Mouse (Mus musculus) hindbrain, postnatal 0 days (tissue): Measurements from ENCODE around the gene Pbxip1. TPM values are rescaled to one million over a fixed set of nuclear protein-coding genes. Genes with fewer than 3 reads are reported as not detected.
A peak's percentile ranks its signal among the peaks of the same experiment; 100 is the strongest.

Experiments
- ATAC-seq: fragments of 200-750 bp; cut with Nextera tagmentation; 2 replicates; pipeline ENCODE4 v1.8.0; 2017; ENCODE audit warnings: mild to moderate bottlenecking, moderate TSS enrichment, moderate library complexity
- DNase-seq: peaks from one replicate; pipeline ENCODE4 v3.0.0-alpha.2; 2015; ENCODE audit warnings: low spot score
- H3K27ac ChIP-seq: fragments of 300-500 bp; sonication (generic); 2 replicates; pipeline ENCODE4 v1.5.1; 2014; ENCODE audit warnings: mild to moderate bottlenecking
- H3K27me3 ChIP-seq: fragments of 300-500 bp; sonication (generic); 2 replicates; pipeline ENCODE4 v1.6.1; 2014; ENCODE audit warnings: low read length, mixed read lengths; ENCODE audit not compliant: insufficient read depth
- H3K36me3 ChIP-seq: fragments of 300-500 bp; sonication (generic); 2 replicates; pipeline ENCODE4 v1.6.1; 2014; ENCODE audit warnings: low read length, mixed read lengths; ENCODE audit not compliant: insufficient read depth
- H3K4me1 ChIP-seq: fragments of 300-500 bp; sonication (generic); 2 replicates; pipeline ENCODE4 v1.6.1; 2014; ENCODE audit warnings: antibody characterized with exemption, low read length, mixed read lengths; ENCODE audit not compliant: insufficient read depth
- H3K4me2 ChIP-seq: fragments of 300-500 bp; sonication (generic); 2 replicates; pipeline ENCODE4 v1.6.1; 2014; ENCODE audit warnings: low read depth, mild to moderate bottlenecking, low read length, moderate library complexity, mixed read lengths
- H3K4me3 ChIP-seq: fragments of 300-500 bp; sonication (generic); 2 replicates; pipeline ENCODE4 v1.5.1; 2014; ENCODE audit warnings: low read length
- H3K9ac ChIP-seq: fragments of 300-500 bp; sonication (generic); replicated peaks from 2 replicates; pipeline ENCODE4 v1.6.1; 2014; ENCODE audit warnings: mild to moderate bottlenecking, low read length, moderate library complexity, mixed read lengths
- H3K9me3 ChIP-seq: fragments of 300-500 bp; sonication (generic); 2 replicates; pipeline ENCODE4 v1.6.1; 2016; ENCODE audit warnings: low read length, mixed read lengths
- CTCF ChIP-seq: IDR thresholded peaks from 2 replicates; pipeline ENCODE4 v1.5.1; 2016; ENCODE audit warnings: antibody characterized with exemption, control low read depth, low read depth
- WGBS: fragments of 180-500 bp; shearing (Covaris S2); extraction: QIAGEN DNeasy Blood & Tissue Kit; methylation state at CpG from one replicate; pipeline ENCODE4 v1.1.7; 2014; 5-methylcytosine and 5-hydroxymethylcytosine counted together
- polyA plus RNA-seq: library from polyadenylated mRNA; unstranded; fragments of >200 nt; fragmentation: Nextera tagmentation; extraction: Ambion mirVana; gene quantifications from 2 replicates; pipeline ENCODE4 v1.2.1, GENCODE M21; 2015
- total RNA-seq: library from RNA; depleted of rRNA; stranded (reverse); fragments of >200 nt; gene quantifications from 2 replicates; pipeline ENCODE4 v1.2.3, GENCODE M21; 2014

Gene Pbxip1
- total and polyA plus RNA-seq, 2 experiments from 2014 or later, result 22.5 to 28.5 TPM

- no peak for DNase-seq
- 0 out of 2 replicates have a peak, but pooled peaks cover 6% of the 10 kb centered on the region for H3K36me3 ChIP-seq
- peak overlapping the region; percentile 94; the same call in 1 of the 2 replicates for H3K27ac ChIP-seq
- ATAC-seq, result peak; percentile 46; the same call in 1 of the 2 replicates
- H3K9ac ChIP-seq, result no peak overlapping the region
- TF ChIP-seq CTCF, result no peak
- H3K4me2 ChIP-seq, result peak overlapping the region; percentile 78
- no peaks in the 10 kb centered on the region for H3K9me3 ChIP-seq
- peak overlapping the region; percentile 68 for H3K4me3 ChIP-seq
- H3K27me3 ChIP-seq, result no peaks in the 10 kb centered on the region
- no peaks in the 10 kb centered on the region for H3K4me1 ChIP-seq
- WGBS, result 42% methylated on average over 13 of the region's 13 CpGs
Measured at GRCm38 (mm10) chr3:89458372-89458964, 22.0 kb downstream of the Pbxip1 start.

- Histone ChIP-seq H3K9me3 (no peaks in the 10 kb centered on the region), H3K4me1 (no peaks in the 10 kb centered on the region), H3K4me3 (peak overlapping the region; percentile 68), H3K27me3 (no peaks in the 10 kb centered on the region), H3K4me2 (peak overlapping the region; percentile 78), H3K27ac (peak overlapping the region; percentile 94), H3K9ac (peak overlapping the region; percentile 84), H3K36me3 (0 out of 2 replicates have a peak, but pooled peaks cover 6% of the 10 kb centered on the region)
- under 1% methylated on average over 35 of the region's 36 CpGs for WGBS
- no peak for TF ChIP-seq CTCF
- DNase-seq, result peak; percentile 95
- ATAC-seq, result peak; percentile 94
Measured at GRCm38 (mm10) chr3:89458965-89459807, 22.7 kb downstream of the Pbxip1 start.

GRCm38 (mm10) chr3:89468268-89468667 lies 31.8 kb downstream of the Pbxip1 start:
- TF ChIP-seq CTCF, result no peak
- WGBS, result 47% methylated on average over 4 of the region's 4 CpGs
- Histone ChIP-seq H3K9me3 (no peaks in the 10 kb centered on the region), H3K4me2 (no peak overlapping the region), H3K4me3 (no peak overlapping the region), H3K36me3 (peaks cover 9% of the 10 kb centered on the region), H3K27me3 (no peaks in the 10 kb centered on the region), H3K9ac (no peak overlapping the region), H3K27ac (no peak overlapping the region), H3K4me1 (no peaks in the 10 kb centered on the region)
- DNase-seq (no peak), ATAC-seq (no peak)

- no peak for ATAC-seq
- H3K9me3 ChIP-seq, result no peaks in the 10 kb centered on the region
- H3K27ac ChIP-seq, result no peak overlapping the region
- no peak overlapping the region for H3K4me2 ChIP-seq
- no peak for DNase-seq
- TF ChIP-seq CTCF, result no peak
- 76% methylated on average over 7 of the region's 7 CpGs for WGBS
- no peak overlapping the region for H3K4me3 ChIP-seq
- peaks cover 9% of the 10 kb centered on the region for H3K36me3 ChIP-seq
- no peak overlapping the region for H3K9ac ChIP-seq
- no peaks in the 10 kb centered on the region for H3K27me3 ChIP-seq
- no peaks in the 10 kb centered on the region for H3K4me1 ChIP-seq
Measured at GRCm38 (mm10) chr3:89472280-89472679, 35.8 kb downstream of the Pbxip1 start.

DNA sequence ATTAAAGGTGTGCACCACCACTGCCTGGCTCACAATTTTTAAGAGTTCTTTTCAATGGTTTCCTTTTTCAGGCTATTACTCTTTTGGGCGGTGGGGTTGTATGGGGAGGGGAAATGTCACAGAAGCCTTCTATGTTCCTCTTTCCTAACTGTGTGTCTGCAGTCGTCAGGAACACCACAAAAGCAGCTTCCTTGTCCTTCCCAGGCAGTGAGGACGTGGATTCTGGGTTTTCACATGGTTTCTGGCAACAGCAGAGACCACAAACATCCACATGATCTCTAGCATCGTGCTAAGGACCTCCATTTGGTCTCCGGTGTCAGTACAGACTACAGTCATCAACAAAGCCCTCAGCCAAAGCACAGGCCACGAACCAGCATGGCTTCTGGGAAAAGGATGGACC lies 37.3 kb downstream of the Pbxip1 start:
- TF ChIP-seq CTCF, result no peak
- H3K27ac ChIP-seq, result no peak overlapping the region
- no peaks in the 10 kb centered on the region for H3K4me1 ChIP-seq
- H3K9me3 ChIP-seq, result no peaks in the 10 kb centered on the region
- no peak overlapping the region for H3K4me2 ChIP-seq
- H3K36me3 ChIP-seq, result peaks cover under 1% of the 10 kb centered on the region; the same call in 1 of the 2 replicates
- ATAC-seq (no peak), DNase-seq (no peak)
- 75% methylated on average over 6 of the region's 6 CpGs for WGBS
- no peak overlapping the region for H3K9ac ChIP-seq
- no peaks in the 10 kb centered on the region for H3K27me3 ChIP-seq
- H3K4me3 ChIP-seq, result no peak overlapping the region

GRCm38 (mm10) chr3:89479055-89479454 lies 42.5 kb downstream of the Pbxip1 start:
- Histone ChIP-seq H3K9ac (no peak overlapping the region), H3K4me2 (no peak overlapping the region), H3K27me3 (no peaks in the 10 kb centered on the region), H3K27ac (no peak overlapping the region), H3K36me3 (no peaks in the 10 kb centered on the region), H3K4me3 (no peak overlapping the region), H3K9me3 (no peaks in the 10 kb centered on the region), H3K4me1 (no peaks in the 10 kb centered on the region)
- ATAC-seq (no peak), DNase-seq (no peak)
- no peak for TF ChIP-seq CTCF
- WGBS, result 76% methylated on average over 6 of the region's 6 CpGs
